Mouse (Mus musculus): ENCODE measurements around the gene Fuk. TPM values are rescaled to one million over a fixed set of nuclear protein-coding genes. Genes with fewer than 3 reads are reported as not detected.
A peak's percentile ranks its signal among the peaks of the same experiment; 100 is the strongest.
"Not testable (repeated sequence)": the region's sequence is repeated elsewhere in the genome, so short reads cannot be mapped to it uniquely, and the experiment has no call there.

Gene Fuk
- polyA plus RNA-seq, 1 experiment from 2014 or later = 6.9 TPM

GRCm38 (mm10) chr8:110929672-110930071 is 27.4 kb upstream of the Fuk start:
- H3K9ac ChIP-seq; H3K4me3 ChIP-seq; H3K36me3 ChIP-seq; H3K9me3 ChIP-seq; H3K4me2 ChIP-seq; H3K27me3 ChIP-seq; ATAC-seq (ENCODE audit: low read depth): not testable (repeated sequence)
- H3K4me1 ChIP-seq (replicated peaks) = peaks cover 26% of the 10 kb centered on the region
- H3K27ac ChIP-seq (replicated peaks) = 0 out of 2 replicates have a peak overlapping the region, but pooled peaks have one; percentile 9
- 87% methylated on average over 8 of the region's 8 CpGs for WGBS

GRCm38 (mm10) chr8:110929066-110929465 is 26.8 kb upstream of the Fuk start:
- no peak overlapping the region for H3K4me3 ChIP-seq
- peak overlapping the region; percentile 9; the same call in 1 of the 2 replicates for H3K27ac ChIP-seq (replicated peaks)
- no peaks in the 10 kb centered on the region for H3K9me3 ChIP-seq
- no peak for ATAC-seq (ENCODE audit: low read depth)
- H3K27me3 ChIP-seq = no peaks in the 10 kb centered on the region
- WGBS = 62% methylated on average over 5 of the region's 5 CpGs
- no peak overlapping the region for H3K9ac ChIP-seq
- H3K4me2 ChIP-seq = no peak overlapping the region
- peaks cover 3% of the 10 kb centered on the region; the same call in 1 of the 2 replicates for H3K36me3 ChIP-seq
- H3K4me1 ChIP-seq (replicated peaks) = peaks cover 26% of the 10 kb centered on the region

- no peak for ATAC-seq (ENCODE audit: low read depth)
- peaks cover 30% of the 10 kb centered on the region for H3K4me1 ChIP-seq (replicated peaks)
These were observed 26.1 kb upstream of the Fuk start for GRCm38 (mm10) chr8:110928435-110928834.

DNA sequence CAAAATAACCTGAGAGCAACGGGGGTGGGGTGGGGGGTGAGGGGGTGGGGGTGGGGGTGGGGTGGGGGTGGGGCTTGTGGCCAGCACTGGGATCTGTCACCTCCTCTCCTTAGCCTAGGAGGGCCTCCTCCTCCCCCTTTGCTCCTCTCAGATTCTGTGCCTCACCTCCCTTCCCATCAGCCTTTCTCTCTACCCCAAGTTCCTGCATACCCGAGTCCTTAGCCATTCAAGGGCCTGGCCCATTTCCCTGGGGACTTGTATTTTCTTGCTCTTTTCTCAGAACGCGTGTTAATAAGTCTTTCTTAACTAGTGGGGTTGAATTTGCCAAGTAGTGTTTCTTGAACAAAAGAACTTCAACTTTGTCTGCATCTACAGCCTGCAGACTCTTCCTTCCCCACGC is 24.4 kb upstream of the Fuk start:
- Histone ChIP-seq H3K4me2 (no peak overlapping the region), H3K4me3 (no peak overlapping the region), H3K27ac (replicated peaks) (no peak overlapping the region), H3K9ac (peak overlapping the region; percentile 9; the same call in 1 of the 2 replicates), H3K9me3 (no peaks in the 10 kb centered on the region), H3K27me3 (no peaks in the 10 kb centered on the region), H3K4me1 (replicated peaks) (peaks cover 37% of the 10 kb centered on the region), H3K36me3 (peaks cover 6% of the 10 kb centered on the region; the same call in 1 of the 2 replicates)
- WGBS = 49% methylated on average over 5 of the region's 5 CpGs
- no peak for ATAC-seq (ENCODE audit: low read depth)

More at GRCm38 (mm10) chr8:110928435-110928834, 26.1 kb upstream of the Fuk start:
- H3K4me2 ChIP-seq = no peak overlapping the region
- no peaks in the 10 kb centered on the region for H3K27me3 ChIP-seq
- no peak overlapping the region for H3K27ac ChIP-seq (replicated peaks)
- no peak overlapping the region for H3K9ac ChIP-seq
- peaks cover 3% of the 10 kb centered on the region; the same call in 1 of the 2 replicates for H3K36me3 ChIP-seq
- no peaks in the 10 kb centered on the region for H3K9me3 ChIP-seq
- 84% methylated on average over 7 of the region's 7 CpGs for WGBS
- H3K4me3 ChIP-seq = no peak overlapping the region

DNA sequence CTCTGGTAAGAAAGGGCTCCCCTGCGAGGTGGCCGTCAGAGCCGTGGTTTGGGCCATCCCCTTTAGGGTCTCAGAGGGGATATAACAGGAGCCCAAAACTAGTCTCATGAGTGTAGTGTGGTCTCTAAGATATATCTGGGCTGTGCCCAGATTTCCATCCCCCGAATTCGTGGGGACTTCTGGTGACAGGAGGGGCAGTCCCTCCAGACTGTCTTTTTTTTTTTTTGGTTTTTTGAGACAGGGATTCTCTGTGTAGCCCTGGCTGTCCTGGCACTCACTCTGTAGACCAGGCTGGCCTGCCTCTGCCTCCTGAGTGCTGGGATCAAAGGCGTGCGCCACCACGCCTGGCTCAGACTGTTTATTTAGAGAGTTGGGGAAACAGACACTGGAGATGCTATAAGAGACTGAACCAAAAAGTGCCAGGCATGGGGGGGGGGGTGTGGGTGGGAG is 23.4 kb upstream of the Fuk start:
- H3K4me1 ChIP-seq (replicated peaks) = peaks cover 47% of the 10 kb centered on the region
- 0 out of 2 replicates have a peak, but pooled peaks cover 4% of the 10 kb centered on the region for H3K36me3 ChIP-seq
- H3K27ac ChIP-seq (replicated peaks) = no peak overlapping the region
- no peaks in the 10 kb centered on the region for H3K27me3 ChIP-seq
- H3K4me3 ChIP-seq = no peak overlapping the region
- WGBS = 66% methylated on average over 8 of the region's 8 CpGs
- no peak overlapping the region for H3K9ac ChIP-seq
- no peaks in the 10 kb centered on the region for H3K9me3 ChIP-seq
- H3K4me2 ChIP-seq = no peak overlapping the region
- ATAC-seq (ENCODE audit: low read depth) = no peak

DNA sequence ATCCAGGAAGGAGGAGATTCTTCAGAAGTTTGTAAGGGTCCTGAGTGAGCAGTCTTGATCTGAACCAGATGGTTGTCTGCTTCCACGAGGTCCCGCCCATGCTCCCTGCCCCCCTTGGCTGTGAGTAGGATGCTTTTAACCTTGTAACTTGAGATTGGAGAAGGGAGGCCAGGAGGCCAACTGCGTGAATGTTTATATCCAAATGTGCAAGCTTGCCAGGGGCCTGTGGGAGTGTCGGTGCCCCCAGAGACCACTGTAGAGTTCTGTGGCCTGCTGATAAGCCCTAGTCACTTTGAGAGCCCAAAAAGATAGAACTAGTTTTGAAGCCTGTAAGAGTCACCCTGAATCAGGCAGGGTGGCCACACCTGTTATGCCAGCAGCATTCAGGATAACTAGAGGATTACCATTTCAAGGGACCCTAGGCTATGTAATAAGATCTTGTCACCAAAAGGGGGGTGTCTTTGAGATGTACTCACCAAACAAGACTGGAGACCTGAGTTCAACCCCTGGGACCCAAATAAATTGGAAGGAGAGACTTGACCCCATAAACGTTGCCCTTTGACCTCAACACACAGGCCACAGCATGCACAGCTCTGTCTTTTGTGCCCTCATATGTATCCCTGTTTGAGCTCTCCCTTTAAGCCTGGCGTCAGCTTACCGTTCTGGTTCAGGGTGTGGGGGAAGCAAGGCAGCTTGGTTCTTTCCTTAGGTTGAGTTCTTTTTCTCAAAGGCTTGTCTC is 19.4 kb upstream of the Fuk start:
- no peak for ATAC-seq (ENCODE audit: low read depth)
- Histone ChIP-seq H3K4me3 (peak overlapping the region; percentile 85), H3K4me1 (replicated peaks) (peaks cover 47% of the 10 kb centered on the region), H3K27ac (replicated peaks) (peak overlapping the region; percentile 38; the same call in 1 of the 2 replicates), H3K27me3 (no peaks in the 10 kb centered on the region), H3K9ac (peak overlapping the region; percentile 92), H3K36me3 (0 out of 2 replicates have a peak, but pooled peaks cover 4% of the 10 kb centered on the region), H3K4me2 (peak overlapping the region; percentile 93), H3K9me3 (no peaks in the 10 kb centered on the region)
- 24% methylated on average over 7 of the region's 7 CpGs for WGBS

GRCm38 (mm10) chr8:110920773-110921277 is 18.5 kb upstream of the Fuk start:
- WGBS = 37% methylated on average over 3 of the region's 3 CpGs
- H3K27me3 ChIP-seq = no peaks in the 10 kb centered on the region
- H3K4me1 ChIP-seq (replicated peaks) = peaks cover 46% of the 10 kb centered on the region
- H3K9me3 ChIP-seq = no peaks in the 10 kb centered on the region
- H3K9ac ChIP-seq = peak overlapping the region; percentile 92
- no peak for ATAC-seq (ENCODE audit: low read depth)
- peak overlapping the region; percentile 54 for H3K27ac ChIP-seq (replicated peaks)
- 0 out of 2 replicates have a peak, but pooled peaks cover 4% of the 10 kb centered on the region for H3K36me3 ChIP-seq
- H3K4me2 ChIP-seq = peak overlapping the region; percentile 93
- H3K4me3 ChIP-seq = peak overlapping the region; percentile 85

- peak overlapping the region; percentile 93 for H3K4me2 ChIP-seq
- H3K36me3 ChIP-seq = 0 out of 2 replicates have a peak, but pooled peaks cover 4% of the 10 kb centered on the region
- peaks cover 41% of the 10 kb centered on the region for H3K4me1 ChIP-seq (replicated peaks)
- 1% methylated on average over 37 of the region's 37 CpGs for WGBS
- H3K9me3 ChIP-seq = no peaks in the 10 kb centered on the region
- peak overlapping the region; percentile 92 for H3K9ac ChIP-seq
- H3K4me3 ChIP-seq = peak overlapping the region; percentile 85
- peak; percentile 79 for ATAC-seq (ENCODE audit: low read depth)
- peak overlapping the region; percentile 87 for H3K27ac ChIP-seq (replicated peaks)
- H3K27me3 ChIP-seq = no peaks in the 10 kb centered on the region
These were observed 17.9 kb upstream of the Fuk start for GRCm38 (mm10) chr8:110920032-110920772.

GRCm38 (mm10) chr8:110919341-110920031 is 17.2 kb upstream of the Fuk start, which contains the start of gene St3gal2:
TSS of gene St3gal2 (plus strand) at chr8:110919922.
- Histone ChIP-seq H3K36me3 (0 out of 2 replicates have a peak, but pooled peaks cover 4% of the 10 kb centered on the region), H3K27me3 (no peaks in the 10 kb centered on the region), H3K4me1 (replicated peaks) (peaks cover 40% of the 10 kb centered on the region), H3K9me3 (no peaks in the 10 kb centered on the region), H3K27ac (replicated peaks) (peak within 1 kb of the TSS; percentile 87), H3K4me2 (peak within 1 kb of the TSS; percentile 93), H3K4me3 (peak within 1 kb of the TSS; percentile 85), H3K9ac (peak within 1 kb of the TSS; percentile 92)
- WGBS = 2% methylated on average over 27 of the region's 36 CpGs
- peak; percentile 99 for ATAC-seq (ENCODE audit: low read depth)

DNA sequence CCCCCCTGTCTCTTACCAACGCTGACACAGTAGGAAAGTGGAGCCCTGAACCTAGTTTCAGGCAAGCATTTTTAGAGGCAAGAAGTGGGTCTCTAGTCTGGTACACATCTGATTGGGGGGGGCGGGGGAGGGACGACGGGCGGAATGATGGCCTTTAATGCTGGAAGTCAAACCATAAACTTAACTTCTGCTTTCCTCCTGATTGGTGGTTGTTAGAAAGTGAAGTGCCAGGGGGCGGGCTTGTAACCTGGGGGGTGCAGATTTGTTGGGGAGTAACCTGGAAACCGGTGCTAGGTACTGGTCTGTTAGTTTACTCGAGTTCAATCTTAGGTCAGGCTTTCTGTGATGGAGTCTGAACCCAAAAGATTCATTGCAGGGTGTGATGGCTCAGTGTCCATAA is 16.2 kb upstream of the Fuk start:
- no peak for ATAC-seq (ENCODE audit: low read depth)
- WGBS = 19% methylated on average over 8 of the region's 8 CpGs
- Histone ChIP-seq H3K9ac (no peak overlapping the region), H3K36me3 (0 out of 2 replicates have a peak, but pooled peaks cover 4% of the 10 kb centered on the region), H3K27me3 (no peaks in the 10 kb centered on the region), H3K4me3 (no peak overlapping the region), H3K4me2 (no peak overlapping the region), H3K4me1 (replicated peaks) (peaks cover 36% of the 10 kb centered on the region), H3K9me3 (no peaks in the 10 kb centered on the region), H3K27ac (replicated peaks) (no peak overlapping the region)

GRCm38 (mm10) chr8:110918027-110918426 is 15.7 kb upstream of the Fuk start:
- Histone ChIP-seq H3K9ac (no peak overlapping the region), H3K4me2 (no peak overlapping the region), H3K36me3 (0 out of 2 replicates have a peak, but pooled peaks cover 4% of the 10 kb centered on the region), H3K9me3 (no peaks in the 10 kb centered on the region), H3K27ac (replicated peaks) (no peak overlapping the region), H3K4me3 (no peak overlapping the region), H3K4me1 (replicated peaks) (peaks cover 34% of the 10 kb centered on the region), H3K27me3 (no peaks in the 10 kb centered on the region)
- 60% methylated on average over 11 of the region's 11 CpGs for WGBS
- no peak for ATAC-seq (ENCODE audit: low read depth)

Measured in neural tube, embryonic 13.5 days (tissue).